Mouse (Mus musculus) neural tube, embryonic 14.5 days (tissue): ENCODE data around the gene Pde4dip. TPM values are rescaled to one million over a fixed set of nuclear protein-coding genes. Genes with fewer than 3 reads are reported as not detected.

Source experiments
- microRNA-seq: library from miRNA; unstranded; fragments of <30 nt; microRNA quantifications from one replicate; pipeline ENCODE4, GENCODE M21; 2016
- polyA plus RNA-seq: library from polyadenylated mRNA; unstranded; fragments of >200 nt; fragmentation: Nextera tagmentation; extraction: Ambion mirVana; gene quantifications from 2 replicates; pipeline ENCODE4 v1.2.1, GENCODE M21; 2014

The Pde4dip gene
- polyA plus RNA-seq, 1 experiment from 2014 or later = 75.8 TPM

Small RNA genes within 50 kb of the gene (microRNA-seq; reads per million reads assigned to microRNA genes)
- gene Mir7225 = not detected

Other genes with a start within 250 kb of the Pde4dip start
- 11.8 and 14.0 TPM in 2 replicates for gene Prkab2, start 230.5 kb downstream of the Pde4dip start, polyA plus RNA-seq
- not detected in 2 replicates for gene Gm17651, start 214.0 kb downstream of the Pde4dip start, polyA plus RNA-seq
- gene Sec22b, start 12.5 kb upstream of the Pde4dip start, polyA plus RNA-seq = 105 and 111 TPM in 2 replicates
- 8.2 and 13.6 TPM in 2 replicates for gene Notch2, start 124.8 kb upstream of the Pde4dip start, polyA plus RNA-seq